ENCODE assay signal across 12 mouse cellular contexts in the genomic region with DNA sequence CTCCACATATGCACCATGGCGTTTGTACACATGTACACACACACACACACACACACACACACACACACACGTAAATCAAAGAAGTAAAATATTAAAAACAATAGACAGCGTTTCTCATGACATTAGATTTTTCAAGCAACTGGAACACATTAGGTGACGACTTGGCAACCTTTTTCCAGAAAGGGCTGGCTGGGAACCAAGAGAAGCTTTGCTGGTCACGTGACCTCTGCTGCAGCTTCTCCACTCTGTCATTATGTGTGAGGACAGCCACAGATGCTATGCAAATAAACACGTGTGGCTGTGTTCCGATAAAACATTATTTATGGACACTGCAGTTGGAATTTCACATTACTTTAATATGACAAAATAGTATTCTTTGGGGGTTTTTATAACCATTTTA.
DNase-seq lines count a peak whose midpoint lies in the region; ATAC-seq lines count a peak whose summit lies in the region.
"Had no signal": no experiment of that assay in that cellular context is flagged by ENCODE, and none has a peak within 500 bp of the region (broad histone marks: within the 10 kb centered on the region; RNA-seq: fewer than 3 reads in every experiment).

No protein-coding gene starts in this region.

- no peak overlapping the region for H3K4me3 ChIP-seq in kidney, embryonic 16.5 days (ENCODE audit: low read length)
- H3K4me3 ChIP-seq: intestine, embryonic 15.5 days; lung, embryonic 15.5 days had no signal

- H3K9ac ChIP-seq in kidney, embryonic 16.5 days (replicated peaks; ENCODE audit: low read length), result no peak overlapping the region
- H3K9ac ChIP-seq: intestine, embryonic 15.5 days; lung, embryonic 15.5 days had no signal

- 0 out of 2 replicates have a peak, but pooled peaks cover 3% of the 10 kb centered on the region for H3K27me3 ChIP-seq in kidney, embryonic 16.5 days (ENCODE audit: insufficient read depth, low read length)
- H3K27me3 ChIP-seq: intestine, embryonic 15.5 days; lung, embryonic 15.5 days had no signal

- H3K4me2 ChIP-seq in kidney, embryonic 16.5 days (replicated peaks; ENCODE audit: low read depth, low read length), result no peak overlapping the region
- H3K4me2 ChIP-seq: intestine, embryonic 15.5 days; lung, embryonic 15.5 days had no signal

- no peaks in the 10 kb centered on the region for H3K36me3 ChIP-seq in kidney, embryonic 16.5 days (ENCODE audit: insufficient read depth, low read length)
- H3K36me3 ChIP-seq: intestine, embryonic 15.5 days; lung, embryonic 15.5 days had no signal

- WGBS in kidney, embryonic 16.5 days, result 60% methylated on average over 7 of the region's 7 CpGs

- no peak overlapping the region for H3K27ac ChIP-seq in kidney, embryonic 16.5 days (ENCODE audit: low read length)
- H3K27ac ChIP-seq: intestine, embryonic 15.5 days; lung, embryonic 15.5 days had no signal

- H3K9me3 ChIP-seq in kidney, embryonic 16.5 days (ENCODE audit: low read length), result no peaks in the 10 kb centered on the region
- H3K9me3 ChIP-seq: intestine, embryonic 15.5 days; lung, embryonic 15.5 days had no signal

- H3K4me1 ChIP-seq in kidney, embryonic 16.5 days (ENCODE audit: insufficient read depth, low read length), result peaks cover 9% of the 10 kb centered on the region
- H3K4me1 ChIP-seq: lung, embryonic 15.5 days had no signal

- ATAC-seq in kidney, embryonic 16.5 days (ENCODE audit: low FRiP score, low TSS enrichment), result no peak
- ATAC-seq in erythroid progenitor cell, adult 5-6 weeks (replicated peaks; ENCODE audit: low FRiP score, poor library complexity, severe bottlenecking), result no peak
- ATAC-seq: intestine, embryonic 15.5 days had no signal

- DNase-seq in adrenal gland, postnatal 36 days, result peak; percentile 10 to 32
- no peak for DNase-seq in adrenal gland, adult 2 months
- peak; percentile 37 to 48 for DNase-seq in kidney, adult 8-10 months
- peak; percentile 42 for DNase-seq in urinary bladder, postnatal 14 days (ENCODE audit: low spot score)
- no peak for DNase-seq in urinary bladder, adult 2 months (ENCODE audit: low spot score)
- peak; percentile 67 for DNase-seq in skeletal muscle tissue, adult 2 months (ENCODE audit: low read depth, low spot score)
- DNase-seq: cerebellum, adult 8-10 months; spleen, adult 18-20 months had no signal

Comparison
In these comparisons a context has a peak if more than half of its experiments do, and no peak if none do; other contexts are left out.
1. DNase-seq: peak in adrenal gland, postnatal 36 days (2 of 2), kidney, adult 8-10 months (2 of 2), urinary bladder, postnatal 14 days (single experiment) and skeletal muscle tissue, adult 2 months (single experiment); none in adrenal gland, adult 2 months (single experiment) and urinary bladder, adult 2 months (single experiment).